Mouse (Mus musculus) frontal cortex, postnatal 36 days (tissue): ENCODE measurements around the gene G530012D18Rik.
"Not testable (repeated sequence)": the region's sequence is repeated elsewhere in the genome, so short reads cannot be mapped to it uniquely, and the experiment has no call there.

Source experiments
- DNase-seq, 2 experiments: peaks; one replicate each; pipeline ENCODE4 v3.0.0; 2022; ENCODE audit warnings: low spot score in 2 of 2

Gene G530012D18Rik

DNA sequence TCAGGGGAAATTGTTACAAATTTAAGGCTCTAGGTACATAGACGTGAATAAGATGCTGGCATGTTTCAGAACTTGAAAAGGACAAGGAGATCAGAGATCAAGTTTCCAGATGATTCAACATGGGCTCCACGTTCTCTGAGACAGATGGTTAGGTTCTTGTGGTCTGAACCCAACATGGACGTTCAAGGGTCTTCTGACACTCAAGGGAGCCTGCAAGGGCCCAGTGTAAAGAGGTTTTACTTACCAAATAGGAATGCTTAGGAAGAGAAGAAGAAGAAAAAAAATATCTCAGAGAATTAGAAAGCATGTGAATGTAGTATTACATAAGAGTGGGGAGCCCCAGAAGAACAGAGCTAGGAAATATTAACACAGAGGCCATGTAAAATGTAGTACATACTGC lies 40.3 kb downstream of the G530012D18Rik start:
- DNase-seq: not testable (repeated sequence)

DNA sequence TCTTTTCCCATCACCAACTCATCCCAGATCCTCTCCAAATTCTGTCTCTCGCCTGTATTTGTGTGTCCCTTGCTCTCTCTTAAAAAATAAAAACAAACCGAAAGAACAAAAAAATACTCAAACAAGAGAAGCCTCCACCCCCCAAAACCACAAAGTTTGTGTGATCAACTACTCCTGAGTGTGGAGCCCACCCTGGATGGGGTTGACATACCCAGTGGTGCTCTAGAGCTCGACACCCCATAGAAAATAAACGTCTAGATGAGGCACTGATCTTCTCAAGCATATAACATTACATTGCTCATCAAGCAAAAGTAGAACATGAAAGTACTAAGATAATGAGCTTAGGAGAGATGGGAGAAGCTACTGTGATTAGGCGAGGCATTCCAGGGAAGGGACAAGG lies 41.7 kb downstream of the G530012D18Rik start:
- DNase-seq: not testable (repeated sequence)

DNA sequence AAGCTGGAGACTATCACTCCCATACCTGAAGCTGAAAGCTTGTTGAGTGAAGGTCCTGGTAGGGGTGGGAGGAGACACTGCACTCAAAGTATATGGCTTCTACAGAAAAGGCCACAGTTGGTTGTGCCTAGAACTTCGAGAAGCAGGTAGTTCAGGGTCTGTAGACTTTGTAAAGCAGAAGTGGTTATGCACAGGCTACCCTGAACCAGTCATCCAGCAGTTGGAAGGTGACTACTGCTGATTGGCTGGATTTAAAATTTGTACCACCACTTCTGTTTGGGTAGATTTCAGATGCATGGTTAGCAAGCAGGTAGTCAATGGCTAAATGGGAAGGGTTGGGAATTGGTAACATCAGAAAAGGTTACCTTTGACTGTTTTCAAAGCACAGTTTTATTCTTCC lies 43.2 kb downstream of the G530012D18Rik start:
- DNase-seq: not testable (repeated sequence)
